Mouse (Mus musculus) c-Kit-positive CD71-positive TER-119-positive erythroid progenitor cells, embryonic 14.5 days (primary cell): ENCODE measurements around the gene Psmc3.

Experiments used
- DNase-seq: peaks from one replicate; pipeline ENCODE4 v3.0.0-alpha.2; 2013; ENCODE audit warnings: low spot score

Gene Psmc3

DNA sequence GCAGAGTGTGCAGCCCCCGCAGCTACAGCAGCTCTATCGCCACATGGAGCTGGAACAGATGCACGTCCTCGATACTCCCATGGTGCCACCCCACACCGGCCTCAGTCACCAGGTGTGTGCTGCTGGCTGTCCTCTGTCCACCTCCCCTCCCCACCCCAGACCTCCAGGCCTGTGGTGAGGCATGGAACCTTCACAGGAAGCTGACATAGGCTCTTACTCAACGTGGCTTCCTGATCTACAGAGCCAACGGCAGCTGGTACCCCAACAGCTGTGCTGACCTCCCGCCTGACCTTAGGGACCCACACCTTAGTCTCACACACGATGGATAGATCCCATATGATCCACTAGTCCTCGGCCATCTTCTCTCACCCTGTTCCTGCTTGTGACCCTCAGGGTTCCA, 59.5 kb downstream of the Psmc3 start:
- DNase-seq = no peak

DNA sequence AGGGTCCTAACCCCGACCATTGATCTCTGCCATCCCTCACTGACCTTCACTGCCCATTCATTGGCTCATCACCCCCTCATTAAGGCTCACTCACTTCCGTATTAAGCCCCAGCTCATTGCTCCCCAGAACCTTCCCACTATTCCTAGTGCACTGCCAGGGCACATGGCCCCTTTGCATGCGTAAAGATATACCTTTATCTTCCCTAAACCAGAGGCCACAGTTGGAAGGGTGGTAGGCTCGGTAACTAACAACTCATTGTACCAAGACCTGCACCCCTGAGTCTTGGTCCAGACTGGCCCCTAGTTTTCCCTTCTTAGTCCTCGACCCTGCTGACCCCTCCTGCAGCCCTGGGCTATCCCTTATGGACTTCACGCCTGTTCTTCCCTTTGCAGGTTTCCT, 60.0 kb downstream of the Psmc3 start:
- DNase-seq = no peak

DNA sequence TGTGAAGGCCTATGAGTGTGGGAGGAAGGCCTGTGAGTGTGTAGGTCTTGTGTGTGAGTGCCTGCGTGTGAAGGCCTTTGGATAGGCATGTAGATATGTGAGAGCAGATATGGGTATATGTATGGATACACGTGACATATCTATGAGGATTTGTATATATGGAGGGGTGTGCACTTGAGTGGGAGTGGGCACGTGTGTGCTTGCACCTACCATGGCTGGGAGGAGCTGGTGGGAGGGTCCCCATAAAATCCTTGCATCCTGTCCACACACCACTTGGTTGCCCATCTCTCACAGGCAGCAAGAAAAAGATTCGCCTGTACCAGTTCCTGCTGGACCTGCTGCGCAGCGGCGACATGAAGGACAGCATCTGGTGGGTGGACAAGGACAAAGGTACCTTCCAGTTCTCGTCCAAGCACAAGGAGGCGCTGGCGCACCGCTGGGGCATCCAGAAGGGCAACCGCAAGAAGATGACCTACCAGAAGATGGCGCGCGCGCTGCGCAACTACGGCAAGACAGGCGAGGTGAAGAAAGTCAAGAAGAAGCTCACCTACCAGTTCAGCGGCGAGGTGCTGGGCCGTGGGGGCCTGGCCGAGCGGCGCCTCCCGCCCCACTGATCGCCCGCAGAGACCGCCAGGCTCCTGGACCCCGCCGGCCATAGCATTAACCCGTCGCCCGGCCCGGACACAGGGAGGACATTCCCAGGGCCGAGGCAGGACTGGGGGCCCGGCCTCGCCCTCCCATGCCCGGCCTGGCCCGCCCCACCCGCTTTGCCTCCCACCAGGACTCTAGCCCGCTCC, 61.2 kb downstream of the Psmc3 start:
- peak; percentile 76 for DNase-seq

DNA sequence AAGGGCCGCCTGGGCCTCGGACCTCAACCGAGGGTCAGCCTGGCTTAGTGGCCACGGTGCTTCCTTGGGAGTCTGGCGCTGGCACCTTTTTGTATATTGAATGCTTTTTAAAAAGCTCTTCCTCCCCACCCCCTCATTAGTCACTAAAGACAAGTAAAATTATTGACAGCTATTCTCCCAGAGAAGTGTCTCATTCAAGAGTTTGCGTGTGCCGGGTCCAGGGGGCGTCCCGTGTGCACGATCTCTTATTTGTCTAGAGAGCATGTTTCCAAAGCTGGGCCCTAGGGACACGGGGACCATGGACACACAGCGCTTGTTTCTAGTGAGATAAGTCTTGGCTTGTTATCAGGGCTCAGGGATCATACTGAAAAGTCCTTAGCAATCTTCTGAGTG, 61.8 kb downstream of the Psmc3 start:
- no peak for DNase-seq
